Mouse (Mus musculus) liver, adult 2 months (tissue): Measurements from ENCODE around the gene Fry.

Source experiments
- CTCF ChIP-seq: fragments of 200-500 bp; IDR thresholded peaks from 2 replicates; pipeline ENCODE4 v1.5.1; 2011; ENCODE audit warnings: low read depth, low read length, control low read depth
- POLR2A ChIP-seq: fragments of 200-500 bp; IDR thresholded peaks from 2 replicates; pipeline ENCODE4 v1.6.1; 2011; ENCODE audit warnings: low read length, control low read depth; ENCODE audit not compliant: insufficient read depth; ENCODE audit errors: extremely low read depth

- TF ChIP-seq CTCF (no peak), POLR2A (no peak)
These were observed 298.8 kb downstream of the Fry start for GRCm38 (mm10) chr5:150417223-150417622.
